9 mouse cellular contexts compared by ENCODE assay signal in genomic region chr15:8589503-8590116, GRCm38 (mm10).
DNase-seq lines count a peak whose midpoint lies in the region; ATAC-seq and TF ChIP-seq lines count a peak whose summit lies in the region.
"Had no signal": no experiment of that assay in that cellular context is flagged by ENCODE, and none has a peak within 500 bp of the region (broad histone marks: within the 10 kb centered on the region; RNA-seq: fewer than 3 reads in every experiment).

No protein-coding gene starts in this region.

- H3K4me3 ChIP-seq in kidney, postnatal 0 days (replicated peaks; ENCODE audit: low read depth, low read length): no peak overlapping the region
- no peak overlapping the region for H3K4me3 ChIP-seq in liver, embryonic 11.5 days (ENCODE audit: low read depth, low read length)
- H3K4me3 ChIP-seq: limb, embryonic 13.5 days had no signal

- no peak overlapping the region for H3K27ac ChIP-seq in kidney, postnatal 0 days
- H3K27ac ChIP-seq in liver, embryonic 11.5 days (ENCODE audit: low read depth, low read length): no peak overlapping the region
- H3K27ac ChIP-seq: limb, embryonic 13.5 days had no signal

- H3K9me3 ChIP-seq in kidney, postnatal 0 days (replicated peaks; ENCODE audit: low read length): no peaks in the 10 kb centered on the region
- H3K9me3 ChIP-seq in liver, embryonic 11.5 days (ENCODE audit: control insufficient read depth, low read length): no peaks in the 10 kb centered on the region
- H3K9me3 ChIP-seq: limb, embryonic 13.5 days had no signal

- H3K4me2 ChIP-seq in kidney, postnatal 0 days (ENCODE audit: low read length): 0 out of 2 replicates have a peak overlapping the region, but pooled peaks have one; percentile 25
- H3K4me2 ChIP-seq in liver, embryonic 11.5 days: peak overlapping the region; percentile 19; the same call in 1 of the 2 replicates
- H3K4me2 ChIP-seq: limb, embryonic 13.5 days had no signal

- ATAC-seq in kidney, postnatal 0 days (replicated peaks; ENCODE audit: low FRiP score, low read depth): no peak
- no peak for ATAC-seq in liver, embryonic 11.5 days (replicated peaks; ENCODE audit: low FRiP score)

- WGBS in kidney, postnatal 0 days: 20% methylated on average over 11 of the region's 11 CpGs
- 17% methylated on average over 11 of the region's 11 CpGs for WGBS in liver, embryonic 11.5 days

- TF ChIP-seq CTCF in kidney, postnatal 0 days (IDR thresholded peaks at IDR 0.05; ENCODE audit: low read depth): peak; percentile 94

- DNase-seq in CD4-positive helper T cell, adult 2 months (ENCODE audit: low read depth, low spot score): peak; percentile 83
- peak; percentile 46 to 89 for DNase-seq in adrenal gland, adult (ENCODE audit: inconsistent age in 2 of 2, low spot score in 1 of 2)
- DNase-seq in embryo, embryonic 10 days (ENCODE audit: low spot score): peak; percentile 89
- DNase-seq in heart, adult 18-20 months: peak; percentile 48 to 87
- peak; percentile 84 for DNase-seq in kidney, postnatal 0 days (ENCODE audit: low spot score)
- DNase-seq in liver, embryonic 11.5 days (ENCODE audit: low spot score): peak; percentile 61
- peak; percentile 46 to 74 for DNase-seq in natural killer cell, adult 2 months (ENCODE audit: low spot score in 2 of 2)
- DNase-seq in telencephalon, adult 2 months (ENCODE audit: low read depth, low spot score): peak; percentile 75

- H3K27me3 ChIP-seq in kidney, postnatal 0 days (ENCODE audit: insufficient read depth, low read length): no peaks in the 10 kb centered on the region
- no peaks in the 10 kb centered on the region for H3K27me3 ChIP-seq in liver, embryonic 11.5 days (replicated peaks; ENCODE audit: control insufficient read depth, insufficient read depth, low read length)
- H3K27me3 ChIP-seq: limb, embryonic 13.5 days had no signal

- no peak overlapping the region for H3K9ac ChIP-seq in kidney, postnatal 0 days (ENCODE audit: low read depth, low read length)
- H3K9ac ChIP-seq in liver, embryonic 11.5 days (ENCODE audit: low read depth, low read length): no peak overlapping the region
- H3K9ac ChIP-seq: limb, embryonic 13.5 days had no signal

- no peaks in the 10 kb centered on the region for H3K36me3 ChIP-seq in kidney, postnatal 0 days (ENCODE audit: insufficient read depth, low read length)
- no peaks in the 10 kb centered on the region for H3K36me3 ChIP-seq in liver, embryonic 11.5 days (ENCODE audit: control insufficient read depth, insufficient read depth, low read length)
- H3K36me3 ChIP-seq: limb, embryonic 13.5 days had no signal

- no peaks in the 10 kb centered on the region for H3K4me1 ChIP-seq in kidney, postnatal 0 days (replicated peaks; ENCODE audit: insufficient read depth, low read length)
- no peaks in the 10 kb centered on the region for H3K4me1 ChIP-seq in liver, embryonic 11.5 days (replicated peaks; ENCODE audit: control insufficient read depth, insufficient read depth, low read length)
